Mouse (Mus musculus) thymus, adult 2 months (tissue): Measurements from ENCODE around the gene Tshz2. TPM values are rescaled to one million over a fixed set of nuclear protein-coding genes. Genes with fewer than 3 reads are reported as not detected.

Source experiments
- DNase-seq: peaks from one replicate; pipeline ENCODE4 v3.0.0; 2021
- H3K27ac ChIP-seq: fragments of 200-500 bp; 2 replicates; pipeline ENCODE4 v1.5.1; 2012; ENCODE audit warnings: low read length, control low read depth; ENCODE audit not compliant: control insufficient read depth, insufficient read depth
- H3K27me3 ChIP-seq: fragments of 200-500 bp; 2 replicates; pipeline ENCODE4 v1.6.1; 2012; ENCODE audit warnings: mild to moderate bottlenecking, low read length, moderate library complexity, mixed read lengths; ENCODE audit not compliant: control insufficient read depth, insufficient read depth
- H3K36me3 ChIP-seq: fragments of 200-500 bp; 2 replicates; pipeline ENCODE4 v1.6.1; 2012; ENCODE audit warnings: mild to moderate bottlenecking, low read length, moderate library complexity; ENCODE audit not compliant: control insufficient read depth, insufficient read depth
- H3K4me1 ChIP-seq: fragments of 200-500 bp; replicated peaks from 2 replicates; pipeline ENCODE4 v1.6.1; 2012; ENCODE audit warnings: low read length; ENCODE audit not compliant: control insufficient read depth, insufficient read depth
- H3K4me3 ChIP-seq: fragments of 200-500 bp; 2 replicates; pipeline ENCODE4 v1.5.1; 2012; ENCODE audit warnings: mild to moderate bottlenecking, low read length, control low read depth, moderate library complexity; ENCODE audit not compliant: control insufficient read depth, insufficient read depth
- CTCF ChIP-seq: fragments of 200-500 bp; IDR thresholded peaks from 2 replicates; pipeline ENCODE4 v1.5.1; 2012; ENCODE audit warnings: mild to moderate bottlenecking, control low read depth, low read length, moderate library complexity, borderline replicate concordance; ENCODE audit not compliant: control insufficient read depth, poor library complexity, insufficient read depth; ENCODE audit errors: extremely low read depth
- POLR2A ChIP-seq: fragments of 200-500 bp; IDR thresholded peaks from 2 replicates; pipeline ENCODE4 v1.6.1; 2012; ENCODE audit warnings: mild to moderate bottlenecking, low read length, control low read depth, moderate library complexity; ENCODE audit not compliant: control insufficient read depth, poor library complexity, insufficient read depth; ENCODE audit errors: extremely low read depth
- WGBS: fragments of 180-500 bp; shearing (Covaris S2); methylation state at CpG from one replicate; pipeline ENCODE4 v1.1.7; 2018; 5-methylcytosine and 5-hydroxymethylcytosine counted together
- polyA plus RNA-seq: library from polyadenylated mRNA; depleted of rRNA; stranded (reverse); fragments of >200 nt; gene quantifications from 2 replicates; pipeline ENCODE4 v1.2.3, GENCODE M21; 2012

The Tshz2 gene
- polyA plus RNA-seq, 1 experiment = 2.5 TPM

DNA sequence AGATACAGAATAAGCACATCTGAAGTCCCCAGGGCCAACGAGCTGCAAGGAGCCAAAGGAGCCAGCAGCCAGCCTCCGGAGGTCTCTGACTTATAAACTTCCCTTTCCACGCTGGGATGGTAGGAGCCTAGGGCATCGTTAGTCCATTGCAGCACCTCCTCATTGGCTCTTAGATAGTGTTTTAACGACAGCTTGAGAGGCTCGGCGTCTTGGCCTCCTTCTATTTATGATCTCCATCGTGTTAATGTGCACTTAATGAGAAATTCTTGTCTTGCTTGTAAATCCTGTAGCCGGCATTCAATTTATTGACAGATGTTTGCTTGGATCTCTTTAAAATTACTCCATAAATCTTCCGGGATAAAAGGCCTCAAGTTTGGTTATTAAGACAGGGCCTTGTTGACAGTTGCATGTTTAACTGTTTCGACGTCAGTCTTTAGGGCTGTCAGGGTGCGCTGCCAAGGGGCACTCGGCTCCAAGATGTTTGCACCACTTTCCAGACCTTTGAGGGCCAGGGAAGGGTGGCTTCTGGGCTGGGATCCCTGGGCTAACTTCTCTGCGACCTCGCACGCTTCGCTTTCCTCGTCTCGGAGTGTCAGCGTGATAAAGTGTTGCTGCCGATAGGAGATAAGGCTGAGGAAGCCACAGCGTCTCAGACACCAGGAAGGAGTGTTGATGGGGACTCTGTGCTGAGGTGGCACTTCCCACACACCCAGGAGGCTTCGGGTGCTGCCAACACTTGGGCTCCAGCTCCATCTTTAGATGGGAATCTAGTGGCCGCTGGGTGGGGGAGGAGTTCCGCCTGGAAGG lies 150.3 kb downstream of the Tshz2 start:
- 70% methylated on average over 26 of the region's 26 CpGs for WGBS
- no peaks in the 10 kb centered on the region for H3K27me3 ChIP-seq
- H3K4me3 ChIP-seq = no peak overlapping the region
- no peaks in the 10 kb centered on the region for H3K36me3 ChIP-seq
- no peak for TF ChIP-seq POLR2A
- no peak for DNase-seq
- peaks cover 13% of the 10 kb centered on the region for H3K4me1 ChIP-seq
- no peak overlapping the region for H3K27ac ChIP-seq

GRCm38 (mm10) chr2:169783681-169784033 lies 150.8 kb downstream of the Tshz2 start:
- no peak for TF ChIP-seq POLR2A
- no peak for TF ChIP-seq CTCF
- Histone ChIP-seq H3K27me3 (no peaks in the 10 kb centered on the region), H3K4me3 (no peak overlapping the region), H3K4me1 (peaks cover 7% of the 10 kb centered on the region; the same call in 1 of the 2 replicates), H3K36me3 (no peaks in the 10 kb centered on the region), H3K27ac (no peak overlapping the region)
- DNase-seq = no peak
- WGBS = 70% methylated on average over 2 of the region's 2 CpGs

DNA sequence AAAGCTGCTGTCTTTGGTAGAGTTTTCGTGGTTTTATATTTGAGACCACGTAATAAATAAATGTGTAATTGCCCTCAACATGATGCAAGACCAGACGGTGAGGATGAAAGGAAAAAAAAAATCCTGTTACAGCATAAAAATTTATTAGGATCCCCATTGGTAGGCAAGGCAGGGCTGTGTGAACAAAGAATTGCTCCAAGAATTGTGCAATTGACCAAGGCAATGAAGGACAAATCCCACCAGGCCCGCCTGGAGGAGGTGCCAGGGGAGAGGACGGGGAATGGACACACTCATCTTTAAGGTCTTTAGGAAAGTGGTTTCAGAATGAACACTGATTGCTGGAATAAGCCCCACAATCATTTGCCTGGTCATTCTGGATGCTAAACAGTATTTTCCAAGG lies 154.6 kb downstream of the Tshz2 start:
- no peak overlapping the region for H3K4me3 ChIP-seq
- H3K4me1 ChIP-seq = peaks cover 21% of the 10 kb centered on the region
- TF ChIP-seq CTCF (no peak), POLR2A (no peak)
- no peaks in the 10 kb centered on the region for H3K27me3 ChIP-seq
- DNase-seq = no peak
- 89% methylated on average over 5 of the region's 5 CpGs for WGBS
- no peaks in the 10 kb centered on the region for H3K36me3 ChIP-seq
- no peak overlapping the region for H3K27ac ChIP-seq

- H3K4me3 ChIP-seq = no peak overlapping the region
- H3K36me3 ChIP-seq = no peaks in the 10 kb centered on the region
- peaks cover 25% of the 10 kb centered on the region for H3K4me1 ChIP-seq
- TF ChIP-seq POLR2A = no peak
- TF ChIP-seq CTCF = no peak
- DNase-seq = no peak
- no peak overlapping the region for H3K27ac ChIP-seq
- no peaks in the 10 kb centered on the region for H3K27me3 ChIP-seq
- WGBS = 85% methylated on average over 11 of the region's 11 CpGs
Observed at GRCm38 (mm10) chr2:169787906-169788305, 155.1 kb downstream of the Tshz2 start.

GRCm38 (mm10) chr2:169790439-169791131 lies 157.8 kb downstream of the Tshz2 start:
- DNase-seq = peak; percentile 70
- H3K4me1 ChIP-seq = peaks cover 26% of the 10 kb centered on the region
- peak overlapping the region; percentile 48 for H3K4me3 ChIP-seq
- 4% methylated on average over 12 of the region's 12 CpGs for WGBS
- H3K27me3 ChIP-seq = no peaks in the 10 kb centered on the region
- no peaks in the 10 kb centered on the region for H3K36me3 ChIP-seq
- H3K27ac ChIP-seq = peak overlapping the region; percentile 97
- no peak for TF ChIP-seq CTCF
- TF ChIP-seq POLR2A = 0 out of 2 replicates have a peak, but pooled peaks have one; percentile 43

- H3K27me3 ChIP-seq = no peaks in the 10 kb centered on the region
- TF ChIP-seq POLR2A (no peak), CTCF (no peak)
- no peak overlapping the region for H3K4me3 ChIP-seq
- no peak overlapping the region for H3K27ac ChIP-seq
- WGBS = 65% methylated on average over 3 of the region's 3 CpGs
- no peaks in the 10 kb centered on the region for H3K36me3 ChIP-seq
- DNase-seq = no peak
- peaks cover 26% of the 10 kb centered on the region for H3K4me1 ChIP-seq
Observed at GRCm38 (mm10) chr2:169792706-169793105, 159.9 kb downstream of the Tshz2 start.
